Mouse (Mus musculus) cerebellum, adult 9-11 months (tissue): Measurements from ENCODE around the gene Krt33a.
A peak's percentile ranks its signal among the peaks of the same experiment; 100 is the strongest.

Experiments used
- DNase-seq: peaks from one replicate; pipeline ENCODE4 v3.0.0; 2022

Gene Krt33a

DNA sequence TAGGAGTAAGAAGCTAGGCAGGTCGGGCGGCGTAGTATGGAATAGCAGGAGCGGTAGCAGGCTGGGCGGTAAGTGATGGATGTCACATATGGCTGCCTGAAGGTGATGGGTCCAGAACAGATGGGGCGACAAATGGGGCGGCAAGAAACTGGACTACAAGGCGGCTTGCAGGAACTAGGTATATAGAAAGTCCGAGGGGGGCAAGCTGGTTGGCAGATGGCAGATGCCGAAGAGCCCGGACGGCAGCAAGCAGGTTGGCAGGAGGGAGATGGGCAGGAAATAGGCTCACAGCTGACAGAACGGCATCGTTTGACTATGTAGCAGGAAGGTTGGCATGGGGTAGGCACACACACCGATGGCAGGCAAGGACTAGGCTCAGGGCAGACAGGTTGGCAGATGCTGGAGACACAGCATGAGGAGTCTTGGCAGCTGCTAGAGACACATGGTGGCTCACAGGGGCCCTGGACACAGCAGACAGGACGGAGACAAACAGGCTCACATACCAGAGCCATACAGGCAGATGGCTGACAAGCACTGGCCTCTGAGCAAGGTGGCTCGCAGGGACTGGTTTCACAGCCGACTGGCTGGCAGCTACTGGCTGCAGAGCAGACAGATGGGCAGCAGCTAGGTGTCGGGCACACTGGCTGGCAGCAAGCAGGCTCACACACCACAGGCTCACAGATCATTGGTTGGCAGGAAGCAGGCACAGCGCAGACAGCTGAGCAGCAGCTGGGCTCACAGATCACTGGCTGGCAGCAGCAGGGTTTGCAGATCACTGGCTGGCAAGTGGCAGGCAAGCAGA lies 30.5 kb downstream of the Krt33a start:
- DNase-seq: peak; percentile 96

DNA sequence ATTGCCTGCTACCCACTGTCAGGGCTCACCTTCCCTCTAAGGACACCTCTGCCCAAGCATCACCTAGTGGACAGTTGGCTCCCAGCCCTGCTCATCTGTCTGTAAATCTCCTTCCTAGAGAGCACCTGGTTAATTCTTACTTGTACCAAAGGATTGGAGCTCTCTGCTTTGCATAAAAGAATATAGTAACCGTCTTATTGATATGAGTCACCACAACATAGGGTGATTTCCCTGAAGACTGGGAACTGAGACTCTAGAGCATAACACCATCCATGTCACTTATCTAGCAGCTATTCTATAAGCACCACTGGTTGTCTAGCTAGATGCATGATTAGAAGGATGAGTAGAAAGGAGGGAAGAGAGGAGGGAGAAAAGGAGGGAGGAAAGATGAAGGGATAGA lies 32.6 kb downstream of the Krt33a start:
- no peak for DNase-seq

DNA sequence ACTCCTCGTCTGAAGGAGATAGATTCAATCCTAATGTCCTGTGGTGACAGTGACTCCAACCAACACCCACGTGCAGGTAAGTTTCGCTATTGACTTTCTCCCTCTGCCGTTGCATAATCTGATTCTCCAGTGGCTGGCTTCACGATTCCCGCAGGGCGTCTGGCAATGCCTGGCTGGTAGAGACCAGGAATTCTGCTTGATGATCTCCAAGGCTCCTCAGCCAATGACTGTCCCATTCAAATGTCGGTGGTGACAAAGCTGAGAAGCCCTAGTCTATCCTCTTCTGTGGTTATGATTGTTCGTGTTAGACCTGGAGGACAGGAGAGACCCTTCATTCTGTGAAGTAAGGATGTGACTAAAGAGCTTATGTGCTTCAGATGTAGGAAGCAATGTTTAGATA lies 33.3 kb downstream of the Krt33a start:
- DNase-seq: no peak

DNA sequence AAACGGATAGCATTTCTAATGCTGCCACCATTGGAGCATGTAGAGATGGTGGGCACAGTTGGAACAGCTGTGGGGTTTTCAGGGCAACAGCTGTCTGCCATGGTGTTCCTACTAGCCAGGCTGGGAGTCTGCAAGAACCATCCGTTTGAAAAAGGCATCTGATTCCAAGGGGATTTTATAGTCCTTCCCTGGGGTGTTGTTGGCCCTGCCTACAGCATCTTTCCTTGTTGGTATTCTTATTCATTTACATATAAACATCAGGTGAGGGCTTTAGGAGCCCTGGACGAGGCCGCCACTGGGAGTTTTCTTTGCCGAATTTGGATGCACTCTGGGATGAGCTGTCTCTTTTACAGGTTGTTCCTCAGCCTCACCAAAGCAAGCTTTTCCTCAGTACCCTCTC lies 37.1 kb downstream of the Krt33a start, which contains the start of gene Krtap29-1:
Gene Krtap29-1, minus strand, starts transcription at position 101 of the 400 bp plus-strand sequence.
- no peak for DNase-seq

DNA sequence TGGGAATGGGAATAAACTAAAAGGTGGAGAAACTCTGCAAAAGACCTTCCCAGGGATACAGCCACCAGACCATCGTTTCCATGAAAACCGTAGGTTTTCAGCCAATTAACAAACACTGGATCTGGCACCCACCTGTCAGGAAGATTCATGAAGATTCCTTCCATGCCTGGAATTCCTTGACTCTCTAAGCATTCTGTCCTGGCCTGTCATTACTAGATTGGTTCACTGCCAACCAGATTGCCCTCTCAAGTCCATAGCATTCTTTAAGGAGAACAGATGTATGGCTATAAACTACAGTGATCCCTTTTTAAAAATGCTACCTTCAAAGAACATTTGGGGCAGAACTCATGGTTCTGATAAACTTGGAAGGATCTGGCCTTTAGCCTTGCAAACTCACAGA lies 50.1 kb downstream of the Krt33a start:
- DNase-seq: no peak

DNA sequence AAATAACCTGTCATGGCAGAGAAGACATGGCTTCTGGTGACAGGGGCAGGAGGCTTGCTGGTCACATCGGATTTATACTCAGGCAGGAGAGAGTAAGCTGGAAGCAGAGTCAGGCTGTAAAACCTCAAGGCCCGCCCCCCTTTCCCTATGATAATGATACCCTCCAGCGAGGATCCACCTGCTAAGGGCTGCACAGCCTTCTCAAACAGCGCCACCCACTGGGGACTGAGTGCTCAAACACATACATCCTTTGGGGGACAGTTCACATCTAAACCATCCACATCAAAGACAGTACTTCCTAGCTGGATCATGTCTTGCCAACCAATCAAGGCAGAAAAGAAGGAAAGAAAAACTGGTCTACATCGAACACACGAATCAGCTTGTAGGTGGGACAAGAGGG lies 51.8 kb downstream of the Krt33a start:
- no peak for DNase-seq
